ENCODE assay signal across 27 mouse cellular contexts in genomic region chr7:82819541-82819940, GRCm38 (mm10).
"Had no signal": no experiment of that assay in that cellular context is flagged by ENCODE, and none has a peak within 500 bp of the region (broad histone marks: within the 10 kb centered on the region; RNA-seq: fewer than 3 reads in every experiment).

No protein-coding gene starts in this region.

- H3K9ac ChIP-seq: embryonic facial prominence, embryonic 12.5 days; embryonic facial prominence, embryonic 13.5 days; embryonic facial prominence, embryonic 15.5 days; forebrain, embryonic 12.5 days; forebrain, embryonic 13.5 days; forebrain, embryonic 15.5 days; forebrain, postnatal 0 days had no signal

- H3K4me1 ChIP-seq: embryonic facial prominence, embryonic 10.5 days; embryonic facial prominence, embryonic 12.5 days; embryonic facial prominence, embryonic 13.5 days; embryonic facial prominence, embryonic 15.5 days; forebrain, embryonic 10.5 days; forebrain, embryonic 12.5 days; forebrain, embryonic 13.5 days; forebrain, embryonic 15.5 days had no signal

- H3K36me3 ChIP-seq: embryonic facial prominence, embryonic 10.5 days; embryonic facial prominence, embryonic 12.5 days; embryonic facial prominence, embryonic 13.5 days; embryonic facial prominence, embryonic 15.5 days; forebrain, embryonic 10.5 days; forebrain, embryonic 12.5 days; forebrain, embryonic 15.5 days had no signal

- H3K27ac ChIP-seq: embryonic facial prominence, embryonic 10.5 days; embryonic facial prominence, embryonic 12.5 days; embryonic facial prominence, embryonic 13.5 days; embryonic facial prominence, embryonic 15.5 days; forebrain, embryonic 10.5 days; forebrain, embryonic 12.5 days; forebrain, embryonic 13.5 days; forebrain, embryonic 15.5 days; gastrocnemius, adult 2 months; heart, adult 2 months had no signal

- H3K4me2 ChIP-seq: embryonic facial prominence, embryonic 12.5 days; embryonic facial prominence, embryonic 13.5 days; embryonic facial prominence, embryonic 15.5 days; forebrain, embryonic 12.5 days; forebrain, embryonic 13.5 days; forebrain, embryonic 15.5 days had no signal

- H3K9me3 ChIP-seq: embryonic facial prominence, embryonic 10.5 days; embryonic facial prominence, embryonic 12.5 days; embryonic facial prominence, embryonic 13.5 days; forebrain, embryonic 13.5 days; forebrain, embryonic 15.5 days had no signal

- H3K4me3 ChIP-seq: embryonic facial prominence, embryonic 10.5 days; embryonic facial prominence, embryonic 12.5 days; embryonic facial prominence, embryonic 13.5 days; embryonic facial prominence, embryonic 15.5 days; erythroblast, embryonic 14.5 days; forebrain, embryonic 10.5 days; forebrain, embryonic 12.5 days; forebrain, embryonic 13.5 days; forebrain, embryonic 15.5 days; gastrocnemius, adult 2 months; heart, adult 2 months had no signal

- H3K27me3 ChIP-seq: embryonic facial prominence, embryonic 12.5 days; embryonic facial prominence, embryonic 13.5 days; embryonic facial prominence, embryonic 15.5 days; forebrain, embryonic 12.5 days; forebrain, embryonic 13.5 days; forebrain, embryonic 15.5 days had no signal

- ATAC-seq: forebrain, embryonic 13.5 days; forebrain, embryonic 14.5 days; forebrain, embryonic 15.5 days; forebrain, postnatal 0 days had no signal

- DNase-seq: cerebellum, adult 2 months; cerebellum, adult 8-10 months; cerebellum, adult 9-10 months; cerebellum, adult 9-11 months; cerebellum, postnatal 10 days; cerebellum, postnatal 14 days; cerebellum, postnatal 25 days; cerebellum, postnatal 36 days; embryo, embryonic 11 days; forebrain, postnatal 0 days; gastrocnemius, adult 2 months; gastrocnemius, postnatal 10 days; gastrocnemius, postnatal 14 days; gastrocnemius, postnatal 25 days; gastrocnemius, postnatal 36 days; heart, adult 18-20 months; heart, adult 2 months had no signal
